Mouse (Mus musculus): ENCODE measurements around the gene Itpkc. TPM values are rescaled to one million over a fixed set of nuclear protein-coding genes. Genes with fewer than 3 reads are reported as not detected.
A peak's percentile ranks its signal among the peaks of the same experiment; 100 is the strongest.

Gene Itpkc
- polyA plus RNA-seq, 1 experiment from 2014 or later: 5.2 TPM

- peaks cover 43% of the 10 kb centered on the region for H3K4me1 ChIP-seq
- H3K9me3 ChIP-seq (replicated peaks): no peaks in the 10 kb centered on the region
- H3K36me3 ChIP-seq: peaks cover 37% of the 10 kb centered on the region
- no peak for ATAC-seq (replicated peaks; ENCODE audit: low FRiP score)
- peak overlapping the region; percentile 79 for H3K9ac ChIP-seq
- 71% methylated on average over 11 of the region's 11 CpGs for WGBS
- H3K27ac ChIP-seq: peak overlapping the region; percentile 99
- no peaks in the 10 kb centered on the region for H3K27me3 ChIP-seq
- H3K4me3 ChIP-seq (replicated peaks): peak overlapping the region; percentile 72
- H3K4me2 ChIP-seq: peak overlapping the region; percentile 86
Measured at GRCm38 (mm10) chr7:27167475-27168094, 60.9 kb downstream of the Itpkc start.

DNA sequence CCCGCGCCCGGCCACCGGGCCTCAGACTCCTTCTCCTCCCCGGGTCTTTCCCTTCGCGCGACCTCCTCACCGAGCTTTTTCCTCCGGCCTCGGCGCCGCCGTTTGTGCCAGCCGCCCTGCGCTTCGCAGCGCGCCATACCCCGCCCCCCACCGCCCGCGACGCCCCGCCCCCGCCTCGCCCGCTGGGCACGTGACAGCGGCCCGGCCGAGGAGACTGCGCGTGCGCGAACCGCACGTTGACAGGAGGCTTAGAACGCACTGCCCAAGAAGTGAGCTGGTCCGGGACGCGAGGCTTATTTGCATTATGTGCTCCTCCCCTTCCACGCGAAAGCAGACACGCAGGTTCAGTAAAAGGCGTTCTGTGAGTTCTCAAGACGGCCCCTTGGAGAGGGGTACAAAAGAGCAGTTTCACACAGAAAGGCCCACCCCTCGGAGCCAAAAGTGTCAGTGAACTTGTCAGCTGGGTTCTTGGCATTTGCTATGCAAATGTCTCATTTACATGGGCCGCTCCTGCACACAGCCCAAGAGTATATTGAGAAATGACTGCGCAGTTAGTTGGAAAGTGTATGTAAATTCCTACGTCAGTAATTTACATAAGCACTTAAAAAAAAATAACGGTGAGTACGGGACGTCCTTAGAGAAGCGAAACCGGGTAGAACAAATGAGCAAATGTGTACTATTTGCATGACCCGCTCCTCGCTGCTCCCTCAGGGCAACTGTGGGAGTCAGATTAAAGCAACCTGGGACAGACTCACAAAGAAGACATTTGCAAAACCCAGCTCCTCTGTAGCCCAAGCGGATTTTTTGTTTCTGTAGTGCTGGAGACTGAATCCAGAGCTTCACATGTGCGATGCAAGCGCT lies 61.6 kb downstream of the Itpkc start, which contains the start of gene Egln2:
Gene Egln2 (minus strand): TSS at position 189 of the 861 bp plus-strand sequence.
- H3K9ac ChIP-seq: peak within 1 kb of the TSS; percentile 79
- peak within 1 kb of the TSS; percentile 86 for H3K4me2 ChIP-seq
- peak within 1 kb of the TSS; percentile 99 for H3K27ac ChIP-seq
- 2% methylated on average over 57 of the region's 61 CpGs for WGBS
- peak within 1 kb of the TSS; percentile 72 for H3K4me3 ChIP-seq (replicated peaks)
- H3K27me3 ChIP-seq: no peaks in the 10 kb centered on the region
- no peaks in the 10 kb centered on the region for H3K9me3 ChIP-seq (replicated peaks)
- peak; percentile 84 for ATAC-seq (replicated peaks; ENCODE audit: low FRiP score)
- peaks cover 37% of the 10 kb centered on the region for H3K36me3 ChIP-seq
- H3K4me1 ChIP-seq: peaks cover 51% of the 10 kb centered on the region

- peaks cover 39% of the 10 kb centered on the region for H3K36me3 ChIP-seq
- peak; percentile 84 for ATAC-seq (replicated peaks; ENCODE audit: low FRiP score)
Measured at GRCm38 (mm10) chr7:27166229-27166613, 62.2 kb downstream of the Itpkc start.

GRCm38 (mm10) chr7:27165696-27166095 lies 62.8 kb downstream of the Itpkc start:
- Histone ChIP-seq H3K36me3 (peaks cover 40% of the 10 kb centered on the region), H3K4me3 (replicated peaks) (peak overlapping the region; percentile 72), H3K4me2 (peak overlapping the region; percentile 86), H3K27me3 (no peaks in the 10 kb centered on the region), H3K27ac (peak overlapping the region; percentile 99), H3K9me3 (replicated peaks) (no peaks in the 10 kb centered on the region), H3K4me1 (peaks cover 61% of the 10 kb centered on the region), H3K9ac (peak overlapping the region; percentile 79)
- no peak for ATAC-seq (replicated peaks; ENCODE audit: low FRiP score)
- under 1% methylated on average over 8 of the region's 8 CpGs for WGBS

More at GRCm38 (mm10) chr7:27166229-27166613, 62.2 kb downstream of the Itpkc start:
- H3K27ac ChIP-seq: peak overlapping the region; percentile 99
- WGBS: 0% methylated on average over 28 of the region's 43 CpGs
- no peaks in the 10 kb centered on the region for H3K27me3 ChIP-seq
- H3K4me3 ChIP-seq (replicated peaks): peak overlapping the region; percentile 72
- H3K4me1 ChIP-seq: peaks cover 57% of the 10 kb centered on the region
- H3K9me3 ChIP-seq (replicated peaks): no peaks in the 10 kb centered on the region
- peak overlapping the region; percentile 86 for H3K4me2 ChIP-seq
- peak overlapping the region; percentile 79 for H3K9ac ChIP-seq

DNA sequence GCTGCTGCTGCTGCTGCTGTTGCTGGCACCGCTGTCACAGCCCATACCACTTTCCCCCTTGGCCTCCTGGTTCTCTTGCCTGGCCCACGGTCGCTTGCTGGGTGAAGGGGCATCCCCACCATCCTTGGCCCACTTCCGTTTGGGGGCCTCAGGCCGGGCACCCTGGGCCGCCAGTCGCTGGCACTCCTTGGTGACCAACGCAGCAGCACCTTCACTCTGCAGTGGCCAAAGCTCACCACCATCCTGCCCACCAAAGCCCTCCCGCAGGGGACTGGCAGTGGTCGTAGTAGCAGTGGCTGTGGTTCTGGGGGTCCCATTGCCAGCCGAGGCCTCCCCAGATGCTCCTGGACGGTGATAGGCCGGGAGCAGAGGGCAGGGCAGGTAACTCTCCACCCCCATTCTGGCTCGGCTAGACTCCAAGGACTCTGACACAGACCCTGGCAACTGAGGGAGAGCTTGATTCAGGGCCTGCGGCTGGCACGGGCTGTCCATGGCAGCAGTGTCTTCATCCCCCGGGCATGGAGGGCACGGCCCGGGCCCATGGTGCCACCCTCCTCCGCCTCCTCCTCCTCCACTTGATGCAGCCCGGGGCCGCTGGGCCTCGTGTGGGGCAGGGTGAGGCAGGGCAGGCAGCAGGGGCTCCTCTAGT lies 63.3 kb downstream of the Itpkc start:
- Histone ChIP-seq H3K4me3 (replicated peaks) (peak overlapping the region; percentile 72), H3K9me3 (replicated peaks) (no peaks in the 10 kb centered on the region), H3K27me3 (no peaks in the 10 kb centered on the region), H3K9ac (peak overlapping the region; percentile 79), H3K36me3 (peaks cover 37% of the 10 kb centered on the region), H3K27ac (0 out of 2 replicates have a peak overlapping the region, but pooled peaks have one; percentile 99), H3K4me1 (peaks cover 67% of the 10 kb centered on the region), H3K4me2 (peak overlapping the region; percentile 86)
- 64% methylated on average over 23 of the region's 23 CpGs for WGBS
- ATAC-seq (replicated peaks; ENCODE audit: low FRiP score): no peak

- ATAC-seq (replicated peaks; ENCODE audit: low FRiP score): no peak
- H3K4me1 ChIP-seq: peaks cover 70% of the 10 kb centered on the region
- peaks cover 41% of the 10 kb centered on the region for H3K36me3 ChIP-seq
- 78% methylated on average over 33 of the region's 33 CpGs for WGBS
- H3K4me3 ChIP-seq (replicated peaks): peak overlapping the region; percentile 72
- no peaks in the 10 kb centered on the region for H3K27me3 ChIP-seq
- H3K27ac ChIP-seq: no peak overlapping the region
- peak overlapping the region; percentile 86 for H3K4me2 ChIP-seq
- peak overlapping the region; percentile 79 for H3K9ac ChIP-seq
- no peaks in the 10 kb centered on the region for H3K9me3 ChIP-seq (replicated peaks)
Measured at GRCm38 (mm10) chr7:27164112-27164947, 64.1 kb downstream of the Itpkc start.

DNA sequence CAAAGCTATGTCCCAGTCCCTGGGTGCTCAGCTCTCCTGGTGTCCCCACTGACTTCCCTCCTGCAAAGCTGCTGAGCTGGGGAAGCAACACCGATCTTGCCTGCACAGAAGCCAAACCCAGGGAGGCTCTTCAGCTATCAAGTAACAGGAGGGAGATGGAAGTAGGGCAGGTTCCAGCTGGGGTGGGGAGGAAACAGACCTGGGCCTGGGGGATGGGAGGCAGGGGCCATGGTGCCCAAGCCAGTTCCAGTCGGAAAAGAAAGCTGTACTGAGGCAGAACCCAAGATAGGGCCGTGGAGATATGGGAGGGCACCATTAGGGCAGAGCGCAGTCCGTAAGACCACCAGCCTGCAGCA lies 65.0 kb downstream of the Itpkc start:
- H3K4me3 ChIP-seq (replicated peaks): peak overlapping the region; percentile 72; the same call in 1 of the 2 replicates
- H3K27ac ChIP-seq: no peak overlapping the region
- no peaks in the 10 kb centered on the region for H3K9me3 ChIP-seq (replicated peaks)
- H3K27me3 ChIP-seq: no peaks in the 10 kb centered on the region
- ATAC-seq (replicated peaks; ENCODE audit: low FRiP score): no peak
- peak overlapping the region; percentile 86 for H3K4me2 ChIP-seq
- peaks cover 50% of the 10 kb centered on the region for H3K36me3 ChIP-seq
- H3K4me1 ChIP-seq: peaks cover 70% of the 10 kb centered on the region
- no peak overlapping the region for H3K9ac ChIP-seq
- 56% methylated on average over 5 of the region's 5 CpGs for WGBS

GRCm38 (mm10) chr7:27162780-27163449 lies 65.5 kb downstream of the Itpkc start:
- no peaks in the 10 kb centered on the region for H3K27me3 ChIP-seq
- no peak for ATAC-seq (replicated peaks; ENCODE audit: low FRiP score)
- WGBS: 74% methylated on average over 5 of the region's 5 CpGs
- no peaks in the 10 kb centered on the region for H3K9me3 ChIP-seq (replicated peaks)
- peaks cover 69% of the 10 kb centered on the region for H3K4me1 ChIP-seq
- peaks cover 56% of the 10 kb centered on the region for H3K36me3 ChIP-seq
- H3K9ac ChIP-seq: no peak overlapping the region
- 0 out of 2 replicates have a peak overlapping the region, but pooled peaks have one; percentile 72 for H3K4me3 ChIP-seq (replicated peaks)
- H3K27ac ChIP-seq: peak overlapping the region; percentile 10; the same call in 1 of the 2 replicates
- peak overlapping the region; percentile 86 for H3K4me2 ChIP-seq

GRCm38 (mm10) chr7:27161744-27162143 lies 66.7 kb downstream of the Itpkc start:
- H3K4me2 ChIP-seq: no peak overlapping the region
- H3K4me3 ChIP-seq (replicated peaks): no peak overlapping the region
- 0 out of 2 replicates have a peak overlapping the region, but pooled peaks have one; percentile 1 for H3K9ac ChIP-seq
- H3K27ac ChIP-seq: peak overlapping the region; percentile 4; the same call in 1 of the 2 replicates
- no peaks in the 10 kb centered on the region for H3K9me3 ChIP-seq (replicated peaks)
- H3K4me1 ChIP-seq: peaks cover 61% of the 10 kb centered on the region
- H3K36me3 ChIP-seq: peaks cover 64% of the 10 kb centered on the region
- whole genome bisulfite sequencing: 79% methylated on average over 4 of the region's 4 CpGs
- no peak for ATAC-seq (replicated peaks; ENCODE audit: low FRiP score)
- H3K27me3 ChIP-seq: no peaks in the 10 kb centered on the region

DNA sequence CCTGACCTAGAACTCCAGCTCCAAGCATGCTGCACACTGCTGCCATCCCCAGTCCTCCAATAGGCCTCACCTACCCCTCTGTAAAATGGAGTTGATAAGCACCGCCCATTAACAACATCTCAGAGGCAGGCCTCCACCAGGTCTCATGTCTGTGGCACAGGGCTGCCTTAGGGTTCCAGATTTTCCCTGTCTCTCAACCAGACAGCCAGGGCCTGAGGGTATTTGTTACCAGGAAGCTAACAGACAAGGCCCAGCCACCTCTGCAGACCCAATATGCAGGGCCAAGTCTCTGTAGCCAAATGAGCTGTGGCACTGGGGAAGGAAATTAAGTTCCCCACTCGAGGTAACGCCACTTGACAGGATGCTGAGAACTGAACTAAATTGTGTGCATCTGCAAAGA lies 67.5 kb downstream of the Itpkc start:
- Histone ChIP-seq H3K4me1 (peaks cover 60% of the 10 kb centered on the region), H3K27me3 (no peaks in the 10 kb centered on the region), H3K9me3 (replicated peaks) (no peaks in the 10 kb centered on the region), H3K9ac (no peak overlapping the region), H3K4me2 (no peak overlapping the region), H3K27ac (peak overlapping the region; percentile 13; the same call in 1 of the 2 replicates), H3K4me3 (replicated peaks) (no peak overlapping the region), H3K36me3 (peaks cover 64% of the 10 kb centered on the region)
- WGBS: 79% methylated on average over 3 of the region's 3 CpGs
- no peak for ATAC-seq (replicated peaks; ENCODE audit: low FRiP score)
